Mouse (Mus musculus): ENCODE data around the gene Atn1. TPM values are rescaled to one million over a fixed set of nuclear protein-coding genes. Genes with fewer than 3 reads are reported as not detected.
A peak's percentile ranks its signal among the peaks of the same experiment; 100 is the strongest.
"Not testable (repeated sequence)": the region's sequence is repeated elsewhere in the genome, so short reads cannot be mapped to it uniquely, and the experiment has no call there.

Atn1 gene
- polyA plus RNA-seq (2016; fragmentation: Nextera tagmentation; extraction: Ambion mirVana) = 7.4 and 11.4 TPM in 2 replicates

DNA sequence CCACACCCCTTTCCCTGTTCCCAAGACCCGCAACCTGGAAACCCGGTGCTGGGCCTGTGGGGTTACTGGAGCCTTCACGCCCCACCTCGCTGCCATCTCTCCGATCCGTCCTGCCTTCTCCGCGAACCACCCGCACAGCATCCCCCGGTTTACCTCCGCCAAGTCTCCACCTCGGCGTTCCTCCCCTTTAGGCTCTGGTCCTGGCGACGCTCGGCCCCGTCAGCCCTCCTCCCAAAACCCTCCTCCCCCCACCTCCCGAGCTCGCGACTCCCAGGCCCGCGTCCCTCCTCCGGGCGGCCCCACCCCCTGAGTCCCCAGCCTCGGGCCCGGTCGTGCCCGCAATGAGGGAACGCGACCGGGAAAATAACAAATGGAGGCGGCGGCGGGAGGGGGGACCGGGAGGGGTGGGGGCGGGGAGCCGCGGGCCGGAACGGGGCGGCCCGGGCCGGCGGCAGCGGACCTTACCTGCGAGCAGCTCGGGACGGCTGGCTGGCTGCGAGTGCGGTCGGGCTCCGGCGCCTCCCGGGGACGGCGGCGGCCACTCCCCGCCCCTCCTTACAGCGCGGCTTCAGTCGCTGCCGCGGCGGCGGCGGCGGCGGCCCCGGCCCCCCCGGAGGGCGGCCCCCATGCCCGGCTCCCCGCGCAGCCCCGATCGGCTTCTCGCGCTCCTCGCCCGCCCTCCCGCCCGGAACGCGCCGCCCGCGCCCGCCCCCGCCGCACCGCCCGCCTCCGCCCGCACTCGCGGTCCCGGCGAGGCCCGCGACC, at the start of gene Atn1, which contains the start of gene Gm45234:
Gene Atn1 (minus strand): TSS at position 694 of the 765 bp plus-strand sequence.
Gene Gm45234 (minus strand): TSS at position 191 of the 765 bp plus-strand sequence.
- peak within 1 kb of the TSS; percentile 98 for H3K27ac ChIP-seq
- H3K27me3 ChIP-seq (ENCODE audit: insufficient read depth, poor library complexity, severe bottlenecking) = 0 out of 2 replicates have a peak, but pooled peaks cover 2% of the 10 kb centered on the region
- WGBS = 1% methylated on average over 93 of the region's 100 CpGs

DNA sequence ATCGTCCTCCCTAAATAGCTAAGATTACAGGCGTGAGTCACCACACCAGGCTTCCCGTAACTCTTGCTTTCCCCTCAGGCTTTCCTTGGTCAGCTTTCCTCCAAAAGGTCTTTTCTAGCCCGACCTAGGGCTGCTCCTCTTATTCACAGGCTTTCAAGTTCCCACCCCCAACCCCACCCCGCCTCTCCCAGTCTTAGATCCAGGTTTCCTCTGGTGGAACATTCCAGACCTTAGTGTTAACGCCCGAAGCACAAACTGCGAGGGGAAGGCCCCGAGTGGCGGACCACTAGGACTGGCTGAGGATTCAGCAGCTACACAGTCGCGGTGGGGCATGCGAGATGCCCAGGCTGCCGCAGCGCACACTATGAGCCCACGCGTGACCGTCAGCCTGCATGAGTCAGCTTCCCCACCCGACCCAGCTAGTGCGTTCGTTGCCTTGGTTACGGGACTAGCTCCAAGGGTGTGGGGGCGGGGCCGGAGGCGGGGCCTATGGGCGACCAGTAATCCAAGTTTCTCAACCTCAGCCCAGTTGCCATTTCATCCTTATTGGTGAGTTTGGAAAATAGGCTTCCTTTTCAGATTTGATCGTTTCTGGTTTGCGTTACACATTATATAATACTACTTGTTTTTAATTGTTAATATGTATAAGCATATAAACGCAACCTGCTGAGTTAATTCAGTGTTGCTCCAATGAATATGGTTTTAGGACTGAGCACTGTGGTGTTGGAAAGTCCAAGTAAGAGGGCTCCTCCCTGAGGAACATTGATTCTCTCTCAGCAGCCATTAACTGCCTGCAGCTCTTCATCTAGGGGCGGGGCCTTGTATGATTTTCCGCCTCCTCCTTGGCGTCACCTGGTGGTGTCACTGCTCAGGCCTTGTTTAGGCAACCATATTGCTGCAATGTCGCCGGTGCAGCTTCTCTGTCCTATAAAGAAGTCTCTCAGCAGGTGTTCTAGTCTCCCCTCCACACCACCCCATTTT, 49.3 kb upstream of the Atn1 start:
- DNase-seq (ENCODE audit: low spot score) = peak; percentile 98
- WGBS = 1% methylated on average over 34 of the region's 34 CpGs
- peak overlapping the region; percentile 95 for H3K27ac ChIP-seq
- peak overlapping the region; percentile 69 for H3K4me3 ChIP-seq
- H3K4me1 ChIP-seq = peaks cover 37% of the 10 kb centered on the region
- H3K27me3 ChIP-seq (ENCODE audit: insufficient read depth, poor library complexity, severe bottlenecking) = no peaks in the 10 kb centered on the region
- H3K36me3 ChIP-seq = peaks cover 8% of the 10 kb centered on the region
- no peaks in the 10 kb centered on the region for H3K9me3 ChIP-seq

More for the DNA sequence above, at the start of gene Atn1, which contains the start of gene Gm45234:
- H3K4me3 ChIP-seq = peak within 1 kb of the TSS; percentile 92
- peak; percentile 83 for DNase-seq (ENCODE audit: low spot score)
- no peaks in the 10 kb centered on the region for H3K36me3 ChIP-seq
- H3K9me3 ChIP-seq = no peaks in the 10 kb centered on the region
- peaks cover 50% of the 10 kb centered on the region for H3K4me1 ChIP-seq

DNA sequence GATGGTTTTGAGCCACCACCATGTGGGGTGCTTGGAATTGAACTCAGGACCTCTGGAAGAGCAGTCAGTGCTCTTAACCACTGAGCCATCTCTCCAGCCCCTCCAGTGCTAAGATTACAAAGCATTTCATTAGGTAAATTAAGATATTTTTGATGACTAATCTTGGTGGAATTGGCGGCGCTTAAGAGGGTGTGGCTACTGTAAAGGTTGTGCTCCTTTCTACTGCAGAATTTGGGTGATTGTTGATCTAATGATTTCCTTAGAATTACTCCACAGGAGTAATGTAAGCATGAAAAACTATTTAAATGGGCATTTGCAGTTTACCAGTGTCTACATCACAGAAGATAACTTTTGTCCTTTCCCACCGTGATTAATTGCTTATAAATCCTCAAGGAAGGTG, 48.0 kb upstream of the Atn1 start:
- no peaks in the 10 kb centered on the region for H3K27me3 ChIP-seq (ENCODE audit: insufficient read depth, poor library complexity, severe bottlenecking)
- no peaks in the 10 kb centered on the region for H3K36me3 ChIP-seq
- peaks cover 26% of the 10 kb centered on the region for H3K4me1 ChIP-seq
- no peak overlapping the region for H3K27ac ChIP-seq
- H3K9me3 ChIP-seq = no peaks in the 10 kb centered on the region
- WGBS = 88% methylated on average over 3 of the region's 3 CpGs
- DNase-seq (ENCODE audit: low spot score) = no peak
- no peak overlapping the region for H3K4me3 ChIP-seq

DNA sequence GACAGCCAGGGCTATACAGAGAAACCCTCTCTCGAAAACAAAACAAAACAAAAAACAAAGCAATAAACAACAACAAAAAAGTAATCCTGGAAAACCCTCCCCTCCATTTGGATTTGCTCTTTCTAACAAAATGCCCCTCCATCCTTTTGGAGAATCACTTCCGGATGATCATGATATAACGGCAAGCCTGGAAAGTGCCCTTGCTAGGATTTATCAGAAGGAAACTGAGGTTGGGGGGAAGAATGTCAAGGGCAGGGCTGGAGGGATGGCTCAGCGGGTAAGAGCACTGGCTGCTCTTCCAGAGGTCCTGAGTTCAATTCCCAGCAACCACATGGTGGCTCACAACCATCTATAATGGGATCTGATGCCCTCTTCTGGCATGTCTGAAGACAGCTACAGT, 47.4 kb upstream of the Atn1 start:
- H3K27ac ChIP-seq = not testable (repeated sequence)

DNA sequence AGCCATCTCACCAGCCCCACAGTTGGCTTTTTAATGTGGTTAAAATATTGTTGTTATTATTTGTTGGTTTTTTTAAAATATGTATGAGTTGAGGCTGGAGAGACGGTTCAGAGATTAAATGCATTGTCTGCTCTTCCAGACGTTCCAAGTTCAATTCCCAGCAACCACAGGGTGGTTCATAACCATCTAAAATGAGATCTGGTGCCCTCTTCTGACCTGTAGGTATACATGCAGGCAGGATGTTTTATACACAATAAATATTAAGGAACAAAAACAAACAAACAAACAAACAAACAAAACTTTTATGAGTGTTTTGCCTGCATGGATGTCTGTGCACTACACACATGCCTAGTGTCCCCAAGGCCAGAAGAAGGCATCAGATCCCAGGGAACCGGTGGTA, 46.7 kb upstream of the Atn1 start:
- WGBS = 73% methylated on average over 3 of the region's 3 CpGs
- H3K27ac ChIP-seq = no peak overlapping the region
- H3K27me3 ChIP-seq (ENCODE audit: insufficient read depth, poor library complexity, severe bottlenecking) = no peaks in the 10 kb centered on the region
- no peak for DNase-seq (ENCODE audit: low spot score)
- no peaks in the 10 kb centered on the region for H3K9me3 ChIP-seq
- H3K36me3 ChIP-seq = no peaks in the 10 kb centered on the region
- no peak overlapping the region for H3K4me3 ChIP-seq
- peaks cover 15% of the 10 kb centered on the region for H3K4me1 ChIP-seq

More for the DNA sequence above, 47.4 kb upstream of the Atn1 start:
- H3K9me3 ChIP-seq; DNase-seq (ENCODE audit: low spot score); H3K36me3 ChIP-seq; H3K27me3 ChIP-seq (ENCODE audit: insufficient read depth, poor library complexity, severe bottlenecking); H3K4me3 ChIP-seq: not testable (repeated sequence)
- 90% methylated on average over 4 of the region's 4 CpGs for WGBS
- H3K4me1 ChIP-seq = peaks cover 21% of the 10 kb centered on the region

DNA sequence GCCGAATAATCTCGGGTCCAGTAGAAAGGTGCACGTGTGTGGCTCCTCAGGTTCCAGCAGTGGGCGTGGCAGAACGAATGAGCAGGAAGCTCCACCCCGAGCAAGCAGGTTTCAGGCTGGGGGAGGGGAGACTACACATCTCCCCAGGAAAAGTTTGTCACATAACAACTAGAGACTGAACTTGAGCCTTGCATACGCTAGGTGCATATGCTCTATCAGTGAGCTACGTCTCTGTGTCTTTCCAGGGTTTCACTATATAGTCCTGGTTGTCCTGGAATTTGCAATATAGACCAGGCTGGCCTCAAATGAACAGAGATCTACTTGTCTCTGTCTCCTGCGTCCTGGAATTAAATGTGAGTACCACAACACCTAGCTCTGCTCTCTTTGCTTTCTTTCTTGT, 46.1 kb upstream of the Atn1 start:
- H3K36me3 ChIP-seq; H3K27me3 ChIP-seq (ENCODE audit: insufficient read depth, poor library complexity, severe bottlenecking); DNase-seq (ENCODE audit: low spot score); H3K9me3 ChIP-seq; H3K4me1 ChIP-seq: not testable (repeated sequence)
- WGBS = 9% methylated on average over 7 of the region's 9 CpGs
- peak overlapping the region; percentile 62 for H3K27ac ChIP-seq
- H3K4me3 ChIP-seq = peak overlapping the region; percentile 45

DNA sequence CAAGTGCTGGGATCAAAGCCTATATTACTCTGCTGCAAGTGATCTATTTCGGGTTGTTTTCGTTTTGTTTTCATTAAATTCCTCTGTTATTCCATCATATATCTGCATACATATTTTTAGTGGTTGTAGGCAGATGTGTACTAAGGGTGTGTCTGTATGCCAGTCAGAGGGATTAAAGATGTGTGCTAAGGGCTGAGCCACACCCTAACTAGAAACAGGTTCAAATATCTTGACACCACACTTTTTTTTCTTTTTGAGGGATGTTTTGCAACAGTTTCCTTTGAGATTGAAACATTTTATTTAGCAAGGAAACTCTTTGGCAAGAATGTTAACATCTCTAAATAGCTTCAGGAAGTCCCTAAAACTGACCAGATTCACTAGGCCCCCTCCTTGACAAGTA, 39.9 kb upstream of the Atn1 start:
- H3K27me3 ChIP-seq (ENCODE audit: insufficient read depth, poor library complexity, severe bottlenecking) = no peaks in the 10 kb centered on the region

DNA sequence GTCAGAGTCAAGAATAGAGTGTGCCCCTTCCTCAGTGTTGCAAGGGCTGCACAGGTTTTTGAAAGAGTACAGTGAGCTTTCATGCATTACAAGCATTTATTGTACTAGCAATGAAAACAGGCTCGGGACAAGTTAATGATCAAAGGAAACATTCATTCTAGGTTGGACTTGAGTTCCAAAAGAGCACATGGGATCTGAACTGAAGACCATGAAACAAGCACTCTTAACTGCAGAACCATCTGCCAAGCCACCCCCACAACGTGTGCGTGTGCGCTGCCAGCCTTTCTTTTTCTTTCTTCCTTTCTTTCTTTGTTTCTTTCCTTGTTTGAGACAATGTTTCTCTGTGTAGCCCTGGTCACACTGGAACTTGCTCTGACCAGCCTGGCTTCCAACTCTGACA, 39.5 kb upstream of the Atn1 start:
- Histone ChIP-seq H3K9me3 (no peaks in the 10 kb centered on the region), H3K27ac (no peak overlapping the region), H3K4me1 (no peaks in the 10 kb centered on the region), H3K36me3 (no peaks in the 10 kb centered on the region), H3K4me3 (no peak overlapping the region), H3K27me3 (ENCODE audit: insufficient read depth, poor library complexity, severe bottlenecking) (no peaks in the 10 kb centered on the region)
- DNase-seq (ENCODE audit: low spot score) = no peak
- WGBS = 84% methylated on average over 4 of the region's 4 CpGs

More for the DNA sequence above, 39.9 kb upstream of the Atn1 start:
- 79% methylated on average over 2 of the region's 2 CpGs for WGBS
- Histone ChIP-seq H3K4me3 (no peak overlapping the region), H3K4me1 (no peaks in the 10 kb centered on the region), H3K9me3 (no peaks in the 10 kb centered on the region), H3K36me3 (no peaks in the 10 kb centered on the region), H3K27ac (no peak overlapping the region)
- no peak for DNase-seq (ENCODE audit: low spot score)

DNA sequence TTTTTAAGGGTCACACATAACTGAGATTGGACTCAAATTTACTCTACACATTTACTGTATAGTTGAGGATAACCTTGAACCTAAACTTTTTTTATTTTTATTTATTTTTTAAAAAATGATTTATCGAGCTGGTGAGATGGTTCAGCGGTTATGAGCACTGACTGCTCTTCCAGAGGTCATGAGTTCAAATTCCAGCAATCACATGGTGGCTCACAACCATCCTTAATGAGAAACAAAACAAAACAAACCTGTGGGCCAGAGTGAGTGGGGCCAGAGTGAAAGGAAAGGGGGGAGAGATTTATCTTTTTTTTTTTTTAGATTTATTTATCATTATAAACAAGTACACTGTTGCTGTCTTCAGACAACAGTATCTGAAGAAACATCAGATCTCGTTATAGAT, 35.6 kb upstream of the Atn1 start:
- 80% methylated on average over 3 of the region's 3 CpGs for WGBS
- Histone ChIP-seq H3K36me3 (no peaks in the 10 kb centered on the region), H3K27me3 (ENCODE audit: insufficient read depth, poor library complexity, severe bottlenecking) (no peaks in the 10 kb centered on the region), H3K4me1 (no peaks in the 10 kb centered on the region), H3K4me3 (no peak overlapping the region), H3K27ac (no peak overlapping the region), H3K9me3 (no peaks in the 10 kb centered on the region)
- no peak for DNase-seq (ENCODE audit: low spot score)

DNA sequence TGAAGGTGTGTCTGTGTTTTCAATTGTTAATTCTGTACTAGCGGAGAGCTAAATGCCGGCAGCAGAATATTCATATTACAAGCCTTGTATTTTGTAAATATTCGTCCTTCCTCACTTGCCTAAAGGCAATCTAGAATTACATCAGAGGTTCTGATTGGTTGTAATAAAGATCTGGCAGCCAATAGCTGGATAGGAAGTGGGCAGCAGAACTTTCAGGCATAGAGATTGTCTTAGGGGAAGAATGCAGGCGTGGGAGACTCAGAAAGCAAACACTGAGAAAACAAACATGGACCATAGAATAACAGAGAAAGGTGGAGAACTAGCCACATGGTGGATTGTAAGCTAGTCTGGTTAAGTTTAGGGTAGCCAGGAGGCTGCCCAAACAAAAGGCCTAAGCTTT, 33.8 kb upstream of the Atn1 start:
- WGBS = 67% methylated on average over 4 of the region's 4 CpGs
- Histone ChIP-seq H3K4me1 (no peaks in the 10 kb centered on the region), H3K4me3 (no peak overlapping the region), H3K36me3 (no peaks in the 10 kb centered on the region), H3K27me3 (ENCODE audit: insufficient read depth, poor library complexity, severe bottlenecking) (no peaks in the 10 kb centered on the region), H3K27ac (no peak overlapping the region), H3K9me3 (no peaks in the 10 kb centered on the region)
- no peak for DNase-seq (ENCODE audit: low spot score)

DNA sequence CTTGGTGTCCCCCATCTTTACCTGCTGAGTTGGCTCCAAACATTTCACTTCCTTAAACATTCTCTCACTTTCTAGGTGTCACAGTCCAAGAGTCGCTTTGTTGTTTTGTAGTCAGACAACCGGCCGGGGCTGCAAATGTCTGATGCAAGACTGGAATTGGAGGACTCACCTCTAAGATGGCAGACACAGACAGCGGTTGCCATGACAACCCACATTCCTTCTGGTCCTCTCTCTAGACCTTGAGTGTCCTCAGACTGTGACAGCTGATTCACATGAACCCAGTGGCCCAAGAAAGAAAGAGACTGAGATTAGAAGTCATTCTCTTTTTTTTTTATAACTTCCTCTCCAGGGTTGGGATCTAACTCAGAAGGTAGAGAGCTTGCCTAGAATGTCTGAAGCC, 33.2 kb upstream of the Atn1 start:
- no peaks in the 10 kb centered on the region for H3K36me3 ChIP-seq
- H3K27me3 ChIP-seq (ENCODE audit: insufficient read depth, poor library complexity, severe bottlenecking) = no peaks in the 10 kb centered on the region
- 81% methylated on average over 4 of the region's 4 CpGs for WGBS
- no peak for DNase-seq (ENCODE audit: low spot score)
- H3K4me1 ChIP-seq = no peaks in the 10 kb centered on the region
- no peaks in the 10 kb centered on the region for H3K9me3 ChIP-seq
- no peak overlapping the region for H3K27ac ChIP-seq
- no peak overlapping the region for H3K4me3 ChIP-seq

DNA sequence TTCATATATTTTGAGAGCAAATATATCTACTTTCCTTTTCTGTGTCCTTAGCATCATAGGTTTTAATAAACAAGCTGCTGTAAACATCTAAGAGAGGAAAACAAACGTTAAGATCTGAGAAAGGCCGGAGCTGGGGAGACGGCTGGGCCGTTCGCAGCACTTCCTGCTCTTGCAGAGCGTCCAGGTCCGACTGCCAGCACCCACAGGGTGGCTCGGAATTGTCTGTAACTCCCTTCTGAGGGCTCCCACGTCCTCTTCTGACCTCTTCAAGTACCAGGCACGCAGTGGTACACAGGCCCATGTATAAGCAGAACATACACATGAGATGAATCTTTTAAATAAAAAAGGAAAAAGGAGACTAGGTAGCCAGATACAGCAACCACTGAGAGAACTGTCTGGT, 31.4 kb upstream of the Atn1 start:
- no peak overlapping the region for H3K27ac ChIP-seq
- H3K4me1 ChIP-seq = peaks cover under 1% of the 10 kb centered on the region; the same call in 1 of the 2 replicates
- H3K36me3 ChIP-seq = no peaks in the 10 kb centered on the region
- H3K27me3 ChIP-seq (ENCODE audit: insufficient read depth, poor library complexity, severe bottlenecking) = no peaks in the 10 kb centered on the region
- WGBS = 77% methylated on average over 10 of the region's 10 CpGs
- no peak overlapping the region for H3K4me3 ChIP-seq
- H3K9me3 ChIP-seq = no peaks in the 10 kb centered on the region
- no peak for DNase-seq (ENCODE audit: low spot score)
